ENCODE assay signal across 18 mouse cellular contexts in genomic region chr6:54933866-54934265, GRCm38 (mm10). TPM values are rescaled to one million over a fixed set of nuclear protein-coding genes. Genes with fewer than 3 reads are reported as not detected.
DNase-seq lines count a peak whose midpoint lies in the region; ATAC-seq and TF ChIP-seq lines count a peak whose summit lies in the region.
"Had no signal": no experiment of that assay in that cellular context is flagged by ENCODE, and none has a peak within 500 bp of the region (broad histone marks: within the 10 kb centered on the region; RNA-seq: fewer than 3 reads in every experiment).

No protein-coding gene starts in this region.

- TF ChIP-seq POLR2A in MEL (IDR thresholded peaks at IDR 0.05; ENCODE audit: control insufficient read depth in 1 of 2, insufficient read depth in 1 of 2, low read depth in 1 of 2, low read length in 2 of 2, poor library complexity in 1 of 2) = no peak
- TF ChIP-seq POLR2A in bone marrow, adult 2 months (IDR thresholded peaks at IDR 0.05; ENCODE audit: borderline replicate concordance, control insufficient read depth, low read depth, low read length) = no peak

- H3K4me3 ChIP-seq in kidney, embryonic 16.5 days (ENCODE audit: low read length) = no peak overlapping the region
- no peak overlapping the region for H3K4me3 ChIP-seq in MEL (ENCODE audit: control insufficient read depth in 1 of 2, insufficient read depth in 1 of 2, low read depth in 2 of 2, low read length in 2 of 2)
- H3K4me3 ChIP-seq in bone marrow, adult 2 months (replicated peaks; ENCODE audit: control insufficient read depth, low read depth, low read length) = peak overlapping the region; percentile 54
- H3K4me3 ChIP-seq: embryonic facial prominence, embryonic 12.5 days; limb, embryonic 15.5 days; megakaryocyte, embryonic 14.5 days; neural tube, embryonic 12.5 days had no signal

- TF ChIP-seq CTCF in MEL (IDR thresholded peaks at IDR 0.05 in 2 of 3, conservative IDR thresholded peaks at IDR 0.05 in 1 of 3; ENCODE audit: control insufficient read depth in 1 of 3, insufficient read depth in 1 of 3, low read depth in 2 of 3, low read length in 3 of 3, poor library complexity in 1 of 3, severe bottlenecking in 1 of 3) = no peak
- no peak for TF ChIP-seq CTCF in bone marrow, adult 2 months (IDR thresholded peaks at IDR 0.05; ENCODE audit: control insufficient read depth, insufficient read depth, low read length)

- 73% methylated on average over 3 of the region's 3 CpGs for WGBS in kidney, embryonic 16.5 days
- 8% methylated on average over 3 of the region's 3 CpGs for WGBS in bone marrow, adult 2 months

- H3K27me3 ChIP-seq in kidney, embryonic 16.5 days (ENCODE audit: insufficient read depth, low read length) = no peaks in the 10 kb centered on the region
- H3K27me3 ChIP-seq in MEL (ENCODE audit: control insufficient read depth in 1 of 2, insufficient read depth in 2 of 2, low read length in 2 of 2) = no peaks in the 10 kb centered on the region
- H3K27me3 ChIP-seq: embryonic facial prominence, embryonic 12.5 days; limb, embryonic 15.5 days; neural tube, embryonic 12.5 days had no signal

- no peak for ATAC-seq in kidney, embryonic 16.5 days (ENCODE audit: low FRiP score, low TSS enrichment)

- no peak overlapping the region for H3K27ac ChIP-seq in kidney, embryonic 16.5 days (ENCODE audit: low read length)
- H3K27ac ChIP-seq in MEL (ENCODE audit: control insufficient read depth, low read depth, low read length) = peak overlapping the region; percentile 55; the same call in 1 of the 2 replicates
- H3K27ac ChIP-seq in bone marrow, adult 2 months (ENCODE audit: control insufficient read depth, insufficient read depth, low read depth, low read length, poor library complexity) = peak overlapping the region; percentile 94
- H3K27ac ChIP-seq: embryonic facial prominence, embryonic 12.5 days; kidney, postnatal 0 days; limb, embryonic 15.5 days; neural tube, embryonic 12.5 days had no signal

- TF ChIP-seq RAD21 in MEL (IDR thresholded peaks at IDR 0.05; ENCODE audit: low read depth, low read length) = no peak

- peak; percentile 28 for DNase-seq in kidney, postnatal 10 days
- DNase-seq in MEL (ENCODE audit: low read depth, low spot score) = peak; percentile 64
- peak; percentile 70 for DNase-seq in lung, postnatal 25 days (ENCODE audit: low spot score)
- DNase-seq in thymus, postnatal 10 days (ENCODE audit: low spot score in 2 of 2) = no peak
- DNase-seq in cerebellum, adult 9-11 months = no peak
- DNase-seq: adrenal gland, postnatal 36 days; cerebellum, postnatal 36 days; gastrocnemius, postnatal 25 days; heart, postnatal 14 days; right cerebral cortex, postnatal 25 days had no signal

- H3K4me1 ChIP-seq in kidney, embryonic 16.5 days (ENCODE audit: insufficient read depth, low read length) = no peaks in the 10 kb centered on the region
- H3K4me1 ChIP-seq in MEL (ENCODE audit: control insufficient read depth in 1 of 2, insufficient read depth in 2 of 2, low read length in 2 of 2) = peaks cover 5 to 24% of the 10 kb centered on the region in 2 experiments
- H3K4me1 ChIP-seq in bone marrow, adult 2 months (ENCODE audit: control insufficient read depth, insufficient read depth, low read length) = no peaks in the 10 kb centered on the region
- H3K4me1 ChIP-seq: embryonic facial prominence, embryonic 12.5 days; limb, embryonic 15.5 days; neural tube, embryonic 12.5 days had no signal

- no peaks in the 10 kb centered on the region for H3K36me3 ChIP-seq in kidney, embryonic 16.5 days (ENCODE audit: insufficient read depth, low read length)
- H3K36me3 ChIP-seq in MEL (ENCODE audit: control insufficient read depth in 1 of 2, insufficient read depth in 2 of 2, low read length in 2 of 2) = peaks cover 0 to 13% of the 10 kb centered on the region in 2 experiments; a peak in 2 of 4 replicates
- H3K36me3 ChIP-seq: embryonic facial prominence, embryonic 12.5 days; G1E; neural tube, embryonic 12.5 days had no signal

- no peak overlapping the region for H3K4me2 ChIP-seq in kidney, embryonic 16.5 days (replicated peaks; ENCODE audit: low read depth, low read length)
- H3K4me2 ChIP-seq: embryonic facial prominence, embryonic 12.5 days; limb, embryonic 15.5 days; neural tube, embryonic 12.5 days had no signal

- no peaks in the 10 kb centered on the region for H3K79me2 ChIP-seq in MEL (ENCODE audit: control insufficient read depth, insufficient read depth, low read length, poor library complexity)

- H3K9ac ChIP-seq in kidney, embryonic 16.5 days (replicated peaks; ENCODE audit: low read length) = no peak overlapping the region
- peak overlapping the region; percentile 35; the same call in 1 of the 2 replicates for H3K9ac ChIP-seq in MEL (ENCODE audit: control insufficient read depth, low read depth, low read length, poor library complexity, severe bottlenecking)
- H3K9ac ChIP-seq: embryonic facial prominence, embryonic 12.5 days; limb, embryonic 15.5 days; neural tube, embryonic 12.5 days had no signal

- TF ChIP-seq EP300 in MEL (IDR thresholded peaks at IDR 0.05; ENCODE audit: low read depth in 1 of 2, low read length in 2 of 2) = peak; percentile 60 to 66

- H3K9me3 ChIP-seq in kidney, embryonic 16.5 days (ENCODE audit: low read length) = no peaks in the 10 kb centered on the region
- H3K9me3 ChIP-seq in MEL (replicated peaks; ENCODE audit: insufficient read depth, low read length) = no peaks in the 10 kb centered on the region
- H3K9me3 ChIP-seq: embryonic facial prominence, embryonic 12.5 days; G1E; limb, embryonic 15.5 days; neural tube, embryonic 12.5 days had no signal

TF ChIP-seq in MEL, 35 proteins besides CTCF, POLR2A, EP300 and RAD21:
- TF ChIP-seq ZC3H11A (IDR thresholded peaks at IDR 0.05; ENCODE audit: low read depth, low read length) (no peak), TCF12 (IDR thresholded peaks at IDR 0.05; ENCODE audit: low read depth, low read length) (0 out of 2 replicates have a peak, but pooled peaks have one; percentile 12), POLR2AphosphoS5 (IDR thresholded peaks at IDR 0.05; ENCODE audit: borderline replicate concordance, low read depth, low read length) (no peak), HCFC1 (IDR thresholded peaks at IDR 0.05; ENCODE audit: low read depth, low read length) (0 out of 2 replicates have a peak, but pooled peaks have one; percentile 16), ZMIZ1 (IDR thresholded peaks at IDR 0.05; ENCODE audit: low read depth, low read length) (no peak), ZNF384 (IDR thresholded peaks at IDR 0.05; ENCODE audit: low read depth, low read length) (no peak), ELF1 (IDR thresholded peaks at IDR 0.05; ENCODE audit: low read depth, low read length) (0 out of 2 replicates have a peak, but pooled peaks have one; percentile 26), RCOR1 (IDR thresholded peaks at IDR 0.05; ENCODE audit: low read depth, low read length) (no peak), GABPA (IDR thresholded peaks at IDR 0.05; ENCODE audit: low read depth, low read length) (no peak), MAZ (IDR thresholded peaks at IDR 0.05; ENCODE audit: low read depth, low read length) (no peak), ETS1 (IDR thresholded peaks at IDR 0.05; ENCODE audit: low read depth, low read length) (no peak), CHD2 (IDR thresholded peaks at IDR 0.05; ENCODE audit: low read length) (no peak), MXI1 (IDR thresholded peaks at IDR 0.05; ENCODE audit: low read depth, low read length) (peak; percentile 23; the same call in 1 of the 2 replicates), NELFE (IDR thresholded peaks at IDR 0.05; ENCODE audit: low read depth, low read length) (peak; percentile 38), MYB (IDR thresholded peaks at IDR 0.05; ENCODE audit: low read depth, low read length) (no peak), TBP (IDR thresholded peaks at IDR 0.05; ENCODE audit: low read depth, low read length) (0 out of 2 replicates have a peak, but pooled peaks have one; percentile 11), MEF2A (IDR thresholded peaks at IDR 0.05; ENCODE audit: extremely low read depth, insufficient replicate concordance, low read depth, low read length, poor library complexity, severe bottlenecking) (no peak), GATA1 (IDR thresholded peaks at IDR 0.05; ENCODE audit: low read depth, low read length) (0 out of 2 replicates have a peak, but pooled peaks have one; percentile 6), CHD1 (IDR thresholded peaks at IDR 0.05; ENCODE audit: low read depth, low read length) (no peak), MAX (IDR thresholded peaks at IDR 0.05; ENCODE audit: low read length) (no peak)

RNA-seq across cellular contexts. Expression of gene Nod1, which starts 38.5 kb away (rescaled TPM):
- 4.8 and 6.4 TPM in 2 replicates for polyA plus RNA-seq in kidney, embryonic 16.5 days (2015; fragmentation: Nextera tagmentation; extraction: Ambion mirVana)
- total RNA-seq in MEL (2012; rRNA removed) = 0.10 and 0.12 TPM in 2 replicates
- polyA plus RNA-seq in MEL (2012; ENCODE audit: insufficient read depth in 1 of 2, insufficient read length in 2 of 2, low read depth in 1 of 2, low replicate concordance in 2 of 2, missing spikeins in 1 of 2) = under 1 TPM in 1 of 2 experiments, not detected in 1; 0.21 TPM
- polyA plus RNA-seq in bone marrow, adult 2 months (2011; ENCODE audit: insufficient read depth, insufficient read length, low replicate concordance, missing spikeins) = 4.7 and 10.1 TPM in 2 replicates

RNA-seq across cellular contexts. Expression of gene Ggct, which starts 58.9 kb away (rescaled TPM):
- polyA plus RNA-seq in kidney, embryonic 16.5 days (2015; fragmentation: Nextera tagmentation; extraction: Ambion mirVana) = 7.9 and 9.8 TPM in 2 replicates
- 19.1 and 23.7 TPM in 2 replicates for total RNA-seq in MEL (2012; rRNA removed)
- 10 to 100 TPM in 1 of 2 experiments, not detected in 1; 41.6 TPM for polyA plus RNA-seq in MEL (2012; ENCODE audit: insufficient read depth in 1 of 2, insufficient read length in 2 of 2, low read depth in 1 of 2, low replicate concordance in 2 of 2, missing spikeins in 1 of 2)
- 3.0 and 13.2 TPM in 2 replicates for polyA plus RNA-seq in bone marrow, adult 2 months (2011; ENCODE audit: insufficient read depth, insufficient read length, low replicate concordance, missing spikeins)

Comparison
In these comparisons a context has a peak if more than half of its experiments do, and no peak if none do; other contexts are left out.
1. DNase-seq: peak in kidney, postnatal 10 days (single experiment), MEL (single experiment) and lung, postnatal 25 days (single experiment); none in thymus, postnatal 10 days (0 of 2) and cerebellum, adult 9-11 months (single experiment).